Mouse (Mus musculus) ES-E14 (cell line): Measurements from ENCODE around the gene Heyl.

Experiments
- CHD2 ChIP-seq: IDR thresholded peaks from 2 replicates; pipeline ENCODE4 v1.6.1; 2014; ENCODE audit warnings: mild to moderate bottlenecking, low read depth, low read length, inconsistent platforms
- HCFC1 ChIP-seq: IDR thresholded peaks from 2 replicates; pipeline ENCODE4 v1.6.1; 2012; ENCODE audit warnings: low read length, inconsistent platforms, borderline replicate concordance; ENCODE audit not compliant: insufficient read depth
- MAFK ChIP-seq: IDR thresholded peaks from 2 replicates; pipeline ENCODE4 v1.6.1; 2014; ENCODE audit warnings: mild to moderate bottlenecking, low read depth, low read length, inconsistent platforms; ENCODE audit not compliant: insufficient read depth
- ZC3H11A ChIP-seq: IDR thresholded peaks from 2 replicates; pipeline ENCODE4 v1.6.1; 2012; ENCODE audit warnings: low read depth, mild to moderate bottlenecking, inconsistent platforms, low read length, borderline replicate concordance
- ZNF384 ChIP-seq: IDR thresholded peaks from 2 replicates; pipeline ENCODE4 v1.6.1; 2012; ENCODE audit warnings: low read depth, low read length, inconsistent platforms

DNA sequence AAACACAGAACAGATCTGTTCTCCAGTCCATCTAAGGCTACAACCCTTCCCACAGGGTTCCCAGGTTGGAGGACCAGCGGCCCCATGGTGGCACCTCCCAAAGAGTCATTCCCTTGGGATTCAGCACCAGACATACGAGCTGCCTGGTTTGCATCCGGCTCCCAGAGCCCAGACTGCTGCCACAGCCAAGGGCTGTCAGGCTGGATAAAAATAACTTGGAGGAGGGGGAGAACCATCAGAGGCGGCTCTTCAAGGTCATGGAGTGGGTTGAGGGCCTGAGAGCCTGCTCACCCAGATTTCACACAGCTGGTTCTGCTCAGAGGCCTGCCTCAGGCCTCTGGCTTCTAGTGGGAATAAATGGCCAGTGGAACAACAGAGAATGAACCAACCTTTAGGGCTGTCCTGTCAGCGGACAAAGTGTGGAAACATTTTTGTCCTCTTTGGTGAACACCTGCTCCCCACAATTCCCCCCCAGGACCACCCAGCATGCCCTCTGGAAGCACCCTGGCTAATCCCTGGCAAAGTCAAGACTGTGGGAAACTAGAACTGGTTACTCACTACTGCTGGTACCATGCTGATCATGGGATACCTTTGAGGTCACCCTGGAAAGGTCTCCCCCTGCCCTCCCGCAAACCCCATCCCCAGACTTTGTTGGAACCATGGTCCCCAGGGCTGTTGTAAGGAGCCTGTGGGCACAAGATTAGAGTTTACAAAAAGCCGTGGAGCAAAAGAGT, 14.0 kb downstream of the Heyl start:
- TF ChIP-seq ZC3H11A (no peak), CHD2 (no peak), ZNF384 (no peak), MAFK (no peak), HCFC1 (no peak)
